Mouse (Mus musculus): ENCODE data around the gene Mif4gd. TPM values are rescaled to one million over a fixed set of nuclear protein-coding genes. Genes with fewer than 3 reads are reported as not detected.

Mif4gd gene
- polyA plus RNA-seq, 1 experiment from 2014 or later: 28.4 TPM

DNA sequence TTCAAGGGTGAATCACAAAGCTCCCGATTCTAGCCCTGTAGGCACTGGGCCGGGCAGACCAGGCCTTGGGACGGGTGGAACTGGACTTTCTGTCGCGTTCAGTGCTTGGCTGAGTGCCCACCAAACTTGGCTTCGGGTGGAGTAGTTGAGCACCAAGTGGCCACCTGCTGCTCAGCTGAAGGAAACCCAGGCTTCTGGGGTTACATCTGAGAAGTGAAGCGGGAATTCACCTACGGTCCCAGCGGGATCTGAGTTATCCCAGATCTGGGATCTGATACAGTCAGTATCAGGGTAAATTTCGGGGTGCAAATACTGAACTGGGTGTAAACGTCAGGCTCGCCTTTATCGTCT is 735 bp downstream of the Mif4gd start:
- ATAC-seq (ENCODE audit: low read depth): peak; percentile 17; the same call in 1 of the 2 replicates
- H3K27ac ChIP-seq (ENCODE audit: low read length): peak overlapping the region; percentile 98
- no peaks in the 10 kb centered on the region for H3K27me3 ChIP-seq (ENCODE audit: control insufficient read depth, insufficient read depth, low read depth, low read length)
- peak overlapping the region; percentile 79 for H3K4me3 ChIP-seq (ENCODE audit: low read depth, low read length)
- under 1% methylated on average over 13 of the region's 13 CpGs for WGBS (ENCODE audit: insufficient replicate concordance)
- H3K9ac ChIP-seq (ENCODE audit: low read depth, low read length): peak overlapping the region; percentile 85
- peaks cover 17% of the 10 kb centered on the region for H3K36me3 ChIP-seq (ENCODE audit: control insufficient read depth, insufficient read depth)
- H3K9me3 ChIP-seq (replicated peaks; ENCODE audit: control insufficient read depth, low read length): no peaks in the 10 kb centered on the region
- peaks cover 24% of the 10 kb centered on the region for H3K4me1 ChIP-seq (ENCODE audit: control insufficient read depth, low read depth, low read length)
- peak overlapping the region; percentile 96 for H3K4me2 ChIP-seq (ENCODE audit: low read depth, low read length)

- H3K9me3 ChIP-seq (replicated peaks; ENCODE audit: control insufficient read depth, low read length): no peaks in the 10 kb centered on the region
- H3K4me3 ChIP-seq (ENCODE audit: low read depth, low read length): no peak overlapping the region
- ATAC-seq (ENCODE audit: low read depth): no peak
- H3K4me2 ChIP-seq (ENCODE audit: low read depth, low read length): peak overlapping the region; percentile 96
- H3K36me3 ChIP-seq (ENCODE audit: control insufficient read depth, insufficient read depth): peaks cover 25% of the 10 kb centered on the region
- H3K27ac ChIP-seq (ENCODE audit: low read length): peak overlapping the region; percentile 98
- peaks cover 24% of the 10 kb centered on the region for H3K4me1 ChIP-seq (ENCODE audit: control insufficient read depth, low read depth, low read length)
- no peak overlapping the region for H3K9ac ChIP-seq (ENCODE audit: low read depth, low read length)
- WGBS (ENCODE audit: insufficient replicate concordance): 77% methylated on average over 6 of the region's 6 CpGs
- H3K27me3 ChIP-seq (ENCODE audit: control insufficient read depth, insufficient read depth, low read depth, low read length): no peaks in the 10 kb centered on the region
Observed at GRCm38 (mm10) chr11:115611173-115611572, 1.6 kb downstream of the Mif4gd start.

GRCm38 (mm10) chr11:115609576-115609975 is 3.2 kb downstream of the Mif4gd start:
- peaks cover 36% of the 10 kb centered on the region for H3K4me1 ChIP-seq (ENCODE audit: control insufficient read depth, low read depth, low read length)
- no peak overlapping the region for H3K4me3 ChIP-seq (ENCODE audit: low read depth, low read length)
- peaks cover 30% of the 10 kb centered on the region for H3K36me3 ChIP-seq (ENCODE audit: control insufficient read depth, insufficient read depth)
- H3K27ac ChIP-seq (ENCODE audit: low read length): no peak overlapping the region
- no peak overlapping the region for H3K4me2 ChIP-seq (ENCODE audit: low read depth, low read length)
- H3K9me3 ChIP-seq (replicated peaks; ENCODE audit: control insufficient read depth, low read length): no peaks in the 10 kb centered on the region
- WGBS (ENCODE audit: insufficient replicate concordance): 67% methylated on average over 3 of the region's 3 CpGs
- no peak for ATAC-seq (ENCODE audit: low read depth)
- H3K9ac ChIP-seq (ENCODE audit: low read depth, low read length): no peak overlapping the region
- no peaks in the 10 kb centered on the region for H3K27me3 ChIP-seq (ENCODE audit: control insufficient read depth, insufficient read depth, low read depth, low read length)

GRCm38 (mm10) chr11:115608421-115609399 is 4.1 kb downstream of the Mif4gd start:
- no peak overlapping the region for H3K9ac ChIP-seq (ENCODE audit: low read depth, low read length)
- no peaks in the 10 kb centered on the region for H3K27me3 ChIP-seq (ENCODE audit: control insufficient read depth, insufficient read depth, low read depth, low read length)
- ATAC-seq (ENCODE audit: low read depth): no peak
- no peak overlapping the region for H3K4me3 ChIP-seq (ENCODE audit: low read depth, low read length)
- H3K9me3 ChIP-seq (replicated peaks; ENCODE audit: control insufficient read depth, low read length): no peaks in the 10 kb centered on the region
- H3K4me2 ChIP-seq (ENCODE audit: low read depth, low read length): no peak overlapping the region
- peaks cover 30% of the 10 kb centered on the region for H3K36me3 ChIP-seq (ENCODE audit: control insufficient read depth, insufficient read depth)
- H3K27ac ChIP-seq (ENCODE audit: low read length): no peak overlapping the region
- peaks cover 33% of the 10 kb centered on the region for H3K4me1 ChIP-seq (ENCODE audit: control insufficient read depth, low read depth, low read length)
- WGBS (ENCODE audit: insufficient replicate concordance): 78% methylated on average over 23 of the region's 23 CpGs

DNA sequence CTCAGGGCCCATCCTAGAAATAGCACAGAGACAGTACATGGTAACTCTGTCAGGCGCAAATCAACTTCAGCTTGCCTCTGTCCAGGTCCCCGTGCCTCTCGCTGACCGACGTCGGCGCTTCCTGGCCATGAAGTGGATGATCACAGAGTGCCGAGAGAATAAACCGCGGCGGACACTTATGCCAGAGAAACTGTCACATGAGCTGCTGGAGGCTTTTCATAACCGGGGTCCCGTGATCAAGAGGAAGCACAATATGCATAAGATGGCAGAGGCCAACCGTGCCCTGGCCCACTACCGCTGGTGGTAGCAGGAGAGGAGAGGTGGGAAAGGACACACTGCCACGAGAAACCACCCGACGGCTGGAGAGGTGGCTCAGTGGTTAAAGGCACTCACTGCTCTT is 6.0 kb downstream of the Mif4gd start:
- Histone ChIP-seq H3K4me1 (ENCODE audit: control insufficient read depth, low read depth, low read length) (peaks cover 34% of the 10 kb centered on the region), H3K9me3 (replicated peaks; ENCODE audit: control insufficient read depth, low read length) (no peaks in the 10 kb centered on the region), H3K4me3 (ENCODE audit: low read depth, low read length) (no peak overlapping the region), H3K36me3 (ENCODE audit: control insufficient read depth, insufficient read depth) (peaks cover 30% of the 10 kb centered on the region), H3K9ac (ENCODE audit: low read depth, low read length) (no peak overlapping the region), H3K27me3 (ENCODE audit: control insufficient read depth, insufficient read depth, low read depth, low read length) (no peaks in the 10 kb centered on the region), H3K4me2 (ENCODE audit: low read depth, low read length) (no peak overlapping the region), H3K27ac (ENCODE audit: low read length) (no peak overlapping the region)
- 86% methylated on average over 18 of the region's 18 CpGs for WGBS (ENCODE audit: insufficient replicate concordance)
- no peak for ATAC-seq (ENCODE audit: low read depth)

GRCm38 (mm10) chr11:115604304-115604696 is 8.5 kb downstream of the Mif4gd start:
- Histone ChIP-seq H3K4me2 (ENCODE audit: low read depth, low read length) (peak overlapping the region; percentile 93), H3K4me3 (ENCODE audit: low read depth, low read length) (peak overlapping the region; percentile 98), H3K9ac (ENCODE audit: low read depth, low read length) (peak overlapping the region; percentile 95), H3K27ac (ENCODE audit: low read length) (peak overlapping the region; percentile 95), H3K36me3 (ENCODE audit: control insufficient read depth, insufficient read depth) (peaks cover 30% of the 10 kb centered on the region), H3K9me3 (replicated peaks; ENCODE audit: control insufficient read depth, low read length) (no peaks in the 10 kb centered on the region), H3K27me3 (ENCODE audit: control insufficient read depth, insufficient read depth, low read depth, low read length) (no peaks in the 10 kb centered on the region), H3K4me1 (ENCODE audit: control insufficient read depth, low read depth, low read length) (peaks cover 36% of the 10 kb centered on the region)
- peak; percentile 4 for ATAC-seq (ENCODE audit: low read depth)
- under 1% methylated on average over 26 of the region's 26 CpGs for WGBS (ENCODE audit: insufficient replicate concordance)

GRCm38 (mm10) chr11:115603476-115604303 is 9.1 kb downstream of the Mif4gd start, which contains the start of the genes Mrps7 and Gga3:
TSS of gene Mrps7 (plus strand) at chr11:115603925.
TSS of gene Gga3 (minus strand) at chr11:115604051.
- Histone ChIP-seq H3K4me3 (ENCODE audit: low read depth, low read length) (peak within 1 kb of the TSS; percentile 98), H3K36me3 (ENCODE audit: control insufficient read depth, insufficient read depth) (peaks cover 25% of the 10 kb centered on the region), H3K9me3 (replicated peaks; ENCODE audit: control insufficient read depth, low read length) (no peaks in the 10 kb centered on the region), H3K4me1 (ENCODE audit: control insufficient read depth, low read depth, low read length) (peaks cover 36% of the 10 kb centered on the region), H3K9ac (ENCODE audit: low read depth, low read length) (peak within 1 kb of the TSS; percentile 95), H3K4me2 (ENCODE audit: low read depth, low read length) (peak within 1 kb of the TSS; percentile 93), H3K27me3 (ENCODE audit: control insufficient read depth, insufficient read depth, low read depth, low read length) (no peaks in the 10 kb centered on the region), H3K27ac (ENCODE audit: low read length) (peak within 1 kb of the TSS; percentile 95)
- under 1% methylated on average over 79 of the region's 93 CpGs for WGBS (ENCODE audit: insufficient replicate concordance)
- peak; percentile 96 for ATAC-seq (ENCODE audit: low read depth)

GRCm38 (mm10) chr11:115603128-115603475 is 9.7 kb downstream of the Mif4gd start:
- no peak for ATAC-seq (ENCODE audit: low read depth)

More at GRCm38 (mm10) chr11:115603128-115603475, 9.7 kb downstream of the Mif4gd start:
- Histone ChIP-seq H3K9me3 (replicated peaks; ENCODE audit: control insufficient read depth, low read length) (no peaks in the 10 kb centered on the region), H3K4me3 (ENCODE audit: low read depth, low read length) (peak overlapping the region; percentile 98), H3K27me3 (ENCODE audit: control insufficient read depth, insufficient read depth, low read depth, low read length) (no peaks in the 10 kb centered on the region), H3K9ac (ENCODE audit: low read depth, low read length) (peak overlapping the region; percentile 95), H3K36me3 (ENCODE audit: control insufficient read depth, insufficient read depth) (peaks cover 24% of the 10 kb centered on the region), H3K4me1 (ENCODE audit: control insufficient read depth, low read depth, low read length) (peaks cover 36% of the 10 kb centered on the region), H3K4me2 (ENCODE audit: low read depth, low read length) (peak overlapping the region; percentile 93), H3K27ac (ENCODE audit: low read length) (peak overlapping the region; percentile 95)
- WGBS (ENCODE audit: insufficient replicate concordance): 3% methylated on average over 15 of the region's 15 CpGs

Measured in liver, embryonic 16.5 days (tissue).